Mouse (Mus musculus): ENCODE data around the gene E2f2.

DNA sequence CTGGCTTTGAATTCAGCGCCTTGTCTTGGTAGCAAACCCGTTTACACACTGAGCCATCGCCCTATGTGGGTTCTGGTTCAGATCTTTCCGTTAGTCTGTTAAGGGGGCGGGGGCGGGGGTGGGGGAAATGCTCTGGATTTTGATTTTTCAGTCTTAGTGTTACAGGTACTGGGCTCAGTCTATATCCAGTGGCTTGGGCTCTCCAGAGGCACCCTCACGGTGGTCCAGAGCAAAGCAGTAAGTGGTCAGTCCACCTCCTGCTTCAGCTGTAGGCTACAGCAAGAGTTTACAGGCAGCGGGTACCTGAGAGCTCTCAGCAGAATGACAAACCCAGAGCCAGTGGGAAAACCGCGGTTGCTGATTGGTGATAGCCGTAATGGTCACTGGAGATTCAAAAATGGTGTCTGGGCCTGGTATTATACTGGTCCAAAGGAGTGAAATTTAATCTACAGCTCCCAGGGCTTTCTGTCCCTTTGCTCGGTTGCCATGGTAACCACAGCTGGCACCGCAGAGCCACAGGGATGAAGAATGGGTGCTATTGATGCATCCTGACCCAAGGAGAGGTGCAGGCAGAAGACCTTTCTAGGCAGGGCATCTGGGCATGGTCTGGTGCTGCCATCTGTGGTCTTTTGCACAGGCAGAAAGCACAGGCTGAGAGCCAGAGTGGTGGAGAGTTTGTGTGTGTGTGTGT lies 51.5 kb downstream of the E2f2 start:
- TF ChIP-seq POLR2A (IDR thresholded peaks at IDR 0.05; ENCODE audit: extremely low read depth, insufficient read depth, low read length) = no peak
- TF ChIP-seq CTCF (IDR thresholded peaks at IDR 0.05; ENCODE audit: extremely low read depth, insufficient read depth, low read length) = 0 out of 2 replicates have a peak, but pooled peaks have one; percentile 20
